Mouse (Mus musculus) embryonic fibroblast, embryonic 13.5 days (primary cell): ENCODE results near the gene Map3k15.

ENCODE experiments used
- CTCF ChIP-seq: IDR thresholded peaks from 2 replicates; pipeline ENCODE4 v1.5.1; 2011; ENCODE audit warnings: mild to moderate bottlenecking, control low read depth, low read length, moderate library complexity, borderline replicate concordance; ENCODE audit not compliant: insufficient read depth
- POLR2A ChIP-seq: IDR thresholded peaks from 2 replicates; pipeline ENCODE4 v1.6.1; 2011; ENCODE audit warnings: low read depth, mild to moderate bottlenecking, control low read depth, low read length, moderate library complexity

- no peak for TF ChIP-seq CTCF
- no peak for TF ChIP-seq POLR2A
These were observed 19.2 kb upstream of the Map3k15 start for GRCm38 (mm10) chrX:159969025-159969424.
